Mouse (Mus musculus) gastrocnemius, postnatal 4 days (tissue): ENCODE results near the gene Rassf10. TPM values are rescaled to one million over a fixed set of nuclear protein-coding genes. Genes with fewer than 3 reads are reported as not detected.

Experiments used
- DNase-seq, 2 experiments: peaks; one replicate each; pipeline ENCODE4 v3.0.0; 2021 to 2022; ENCODE audit warnings: low spot score in 2 of 2, mixed read lengths in 2 of 2
- total RNA-seq, 2 experiments: library from RNA; stranded (reverse); gene quantifications; 2 replicates each; pipeline ENCODE4 v1.2.3; 2021

Gene Rassf10
- total RNA-seq, 2 experiments from 2014 or later = 0.80 to 1.4 TPM

GRCm38 (mm10) chr7:112956961-112957360 is 3.2 kb downstream of the Rassf10 start:
- DNase-seq = no peak

- DNase-seq = no peak
Observed at GRCm38 (mm10) chr7:112957630-112958029, 3.9 kb downstream of the Rassf10 start.

- no peak for DNase-seq
Observed at GRCm38 (mm10) chr7:112966382-112966781, 12.6 kb downstream of the Rassf10 start.

GRCm38 (mm10) chr7:112966786-112967185 is 13.0 kb downstream of the Rassf10 start:
- DNase-seq = no peak

- no peak for DNase-seq
Observed at GRCm38 (mm10) chr7:112983316-112983715, 29.6 kb downstream of the Rassf10 start.

- no peak for DNase-seq
Observed at GRCm38 (mm10) chr7:112984704-112985577, 31.2 kb downstream of the Rassf10 start.

GRCm38 (mm10) chr7:112985578-112985949 is 31.8 kb downstream of the Rassf10 start:
- no peak for DNase-seq

- DNase-seq = no peak
Observed at GRCm38 (mm10) chr7:112992928-112993327, 39.2 kb downstream of the Rassf10 start.

- DNase-seq = no peak
Observed at GRCm38 (mm10) chr7:113003565-113004255, 49.9 kb downstream of the Rassf10 start.

GRCm38 (mm10) chr7:113005726-113006125 is 52.0 kb downstream of the Rassf10 start:
- DNase-seq = no peak
